ENCODE assay signal across 7 mouse cellular contexts in the genomic region with DNA sequence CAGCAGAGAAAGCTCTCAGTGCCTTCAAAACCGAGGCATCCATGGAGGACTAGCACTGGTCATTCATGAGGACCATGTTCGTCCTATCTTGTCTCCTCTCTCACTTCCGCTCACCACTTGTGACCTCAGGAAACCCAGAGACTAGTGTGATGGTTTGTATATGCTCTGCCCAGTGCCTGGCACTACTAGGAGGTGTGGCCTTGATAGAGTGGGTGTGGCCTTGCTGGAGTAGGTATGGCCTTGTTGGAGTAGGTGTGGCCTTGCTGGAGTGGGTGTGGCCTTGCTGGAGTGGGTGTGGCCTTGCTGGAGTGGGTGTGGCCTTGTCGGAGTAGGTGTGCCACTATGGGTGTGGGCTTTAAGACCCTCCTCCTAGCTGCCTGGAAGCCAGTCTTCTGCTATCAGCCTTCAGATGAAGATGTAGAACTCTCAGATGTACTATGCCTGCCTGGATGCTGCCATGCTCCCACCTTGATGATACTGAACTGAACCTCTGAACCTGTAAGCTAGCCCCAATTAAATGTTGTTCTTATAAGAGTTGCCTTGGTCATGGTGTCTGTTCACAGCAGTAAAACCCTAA.
DNase-seq lines count a peak whose midpoint lies in the region; ATAC-seq and TF ChIP-seq lines count a peak whose summit lies in the region.
"Not testable (repeated sequence)": the region's sequence is repeated elsewhere in the genome, so short reads cannot be mapped to it uniquely, and the experiment has no call there.

No protein-coding gene starts in this region.

- not testable (repeated sequence) for H3K4me3 ChIP-seq in embryonic facial prominence, embryonic 13.5 days; heart, embryonic 11.5 days (ENCODE audit: low read depth, low read length); hindbrain, embryonic 13.5 days; limb, embryonic 10.5 days; liver, embryonic 14.5 days (ENCODE audit: insufficient read depth in 1 of 2, low read depth in 2 of 2, low read length in 2 of 2); midbrain, embryonic 14.5 days (replicated peaks; ENCODE audit: low read depth, low read length); neural tube, embryonic 12.5 days

- TF ChIP-seq CTCF in liver, embryonic 14.5 days (IDR thresholded peaks at IDR 0.05; ENCODE audit: low read depth): not testable (repeated sequence)

- H3K4me2 ChIP-seq in embryonic facial prominence, embryonic 13.5 days; heart, embryonic 11.5 days; hindbrain, embryonic 13.5 days; liver, embryonic 14.5 days (ENCODE audit: low read depth); midbrain, embryonic 14.5 days (ENCODE audit: low read length); neural tube, embryonic 12.5 days (replicated peaks): not testable (repeated sequence)

- 96% methylated on average over 4 of the region's 4 CpGs for WGBS in embryonic facial prominence, embryonic 13.5 days
- WGBS in heart, embryonic 11.5 days (ENCODE audit: insufficient replicate concordance): 88% methylated on average over 4 of the region's 4 CpGs
- 89% methylated on average over 4 of the region's 4 CpGs for WGBS in hindbrain, embryonic 13.5 days
- WGBS in limb, embryonic 10.5 days: 96% methylated on average over 4 of the region's 4 CpGs
- 71% methylated on average over 4 of the region's 4 CpGs for WGBS in liver, embryonic 14.5 days (ENCODE audit: insufficient replicate concordance)
- WGBS in midbrain, embryonic 14.5 days: 88% methylated on average over 4 of the region's 4 CpGs
- WGBS in neural tube, embryonic 12.5 days: 89% methylated on average over 4 of the region's 4 CpGs

- not testable (repeated sequence) for H3K9me3 ChIP-seq in embryonic facial prominence, embryonic 13.5 days; heart, embryonic 11.5 days (replicated peaks; ENCODE audit: control insufficient read depth, low read length); hindbrain, embryonic 13.5 days; limb, embryonic 10.5 days (replicated peaks); liver, embryonic 14.5 days (ENCODE audit: control insufficient read depth, low read length); midbrain, embryonic 14.5 days (ENCODE audit: control insufficient read depth, low read length); neural tube, embryonic 12.5 days

- 0 out of 2 replicates have a peak overlapping the region, but pooled peaks have one; percentile 16 for H3K27ac ChIP-seq in embryonic facial prominence, embryonic 13.5 days
- not testable (repeated sequence) for H3K27ac ChIP-seq in heart, embryonic 11.5 days (ENCODE audit: low read depth, low read length); liver, embryonic 14.5 days
- H3K27ac ChIP-seq in hindbrain, embryonic 13.5 days: peak overlapping the region; percentile 84
- H3K27ac ChIP-seq in limb, embryonic 10.5 days: peak overlapping the region; percentile 14; the same call in 1 of the 2 replicates
- peak overlapping the region; percentile 76 for H3K27ac ChIP-seq in midbrain, embryonic 14.5 days (replicated peaks; ENCODE audit: low read depth, low read length)
- H3K27ac ChIP-seq in neural tube, embryonic 12.5 days: peak overlapping the region; percentile 57; the same call in 1 of the 2 replicates

- TF ChIP-seq EP300 in liver, embryonic 14.5 days (IDR thresholded peaks at IDR 0.05; ENCODE audit: low read depth): not testable (repeated sequence)

- H3K36me3 ChIP-seq in embryonic facial prominence, embryonic 13.5 days; heart, embryonic 11.5 days (ENCODE audit: control insufficient read depth, insufficient read depth, low read length); hindbrain, embryonic 13.5 days; limb, embryonic 10.5 days; liver, embryonic 14.5 days (replicated peaks; ENCODE audit: control insufficient read depth, insufficient read depth, low read depth); midbrain, embryonic 14.5 days (ENCODE audit: control insufficient read depth, insufficient read depth, low read length); neural tube, embryonic 12.5 days: not testable (repeated sequence)

- 0 out of 2 replicates have a peak, but pooled peaks have one; percentile 48 for ATAC-seq in embryonic facial prominence, embryonic 13.5 days (ENCODE audit: insufficient number of reproducible peaks, insufficient read depth, low FRiP score, low TSS enrichment, low read depth)
- ATAC-seq in heart, embryonic 11.5 days (replicated peaks; ENCODE audit: insufficient number of reproducible peaks, low FRiP score, low TSS enrichment): peak; percentile 52; the same call in 1 of the 2 replicates
- not testable (repeated sequence) for ATAC-seq in hindbrain, embryonic 13.5 days (ENCODE audit: low FRiP score); neural tube, embryonic 12.5 days (ENCODE audit: low FRiP score, low read depth)
- peak; percentile 73 for ATAC-seq in liver, embryonic 14.5 days (ENCODE audit: insufficient read depth)
- 0 out of 2 replicates have a peak, but pooled peaks have one; percentile 2 for ATAC-seq in midbrain, embryonic 14.5 days (ENCODE audit: low FRiP score, low TSS enrichment)

- H3K27me3 ChIP-seq in embryonic facial prominence, embryonic 13.5 days; heart, embryonic 11.5 days (ENCODE audit: control insufficient read depth, insufficient read depth, low read length); hindbrain, embryonic 13.5 days; limb, embryonic 10.5 days (ENCODE audit: low read depth, poor library complexity, severe bottlenecking); liver, embryonic 14.5 days (ENCODE audit: control insufficient read depth, insufficient read depth, low read length); midbrain, embryonic 14.5 days (ENCODE audit: control insufficient read depth, insufficient read depth, low read length); neural tube, embryonic 12.5 days (replicated peaks): not testable (repeated sequence)

- peak overlapping the region; percentile 32; the same call in 1 of the 2 replicates for H3K9ac ChIP-seq in embryonic facial prominence, embryonic 13.5 days
- H3K9ac ChIP-seq in heart, embryonic 11.5 days (ENCODE audit: low read depth, low read length); hindbrain, embryonic 13.5 days; liver, embryonic 14.5 days (replicated peaks); midbrain, embryonic 14.5 days (replicated peaks; ENCODE audit: low read length); neural tube, embryonic 12.5 days: not testable (repeated sequence)

- peaks cover 14% of the 10 kb centered on the region for H3K4me1 ChIP-seq in embryonic facial prominence, embryonic 13.5 days
- not testable (repeated sequence) for H3K4me1 ChIP-seq in heart, embryonic 11.5 days (ENCODE audit: control insufficient read depth, insufficient read depth, low read length)
- peaks cover 29% of the 10 kb centered on the region for H3K4me1 ChIP-seq in hindbrain, embryonic 13.5 days (replicated peaks)
- H3K4me1 ChIP-seq in limb, embryonic 10.5 days: peaks cover 27% of the 10 kb centered on the region
- H3K4me1 ChIP-seq in liver, embryonic 14.5 days (replicated peaks; ENCODE audit: control insufficient read depth in 2 of 2, insufficient read depth in 2 of 2, low read length in 1 of 2): peaks cover 4 to 13% of the 10 kb centered on the region in 2 experiments; a peak in 3 of 4 replicates
- H3K4me1 ChIP-seq in midbrain, embryonic 14.5 days (ENCODE audit: control insufficient read depth, insufficient read depth, low read length): peaks cover 22% of the 10 kb centered on the region
- H3K4me1 ChIP-seq in neural tube, embryonic 12.5 days: peaks cover 18% of the 10 kb centered on the region

- DNase-seq in limb, embryonic 10.5 days (ENCODE audit: low spot score); midbrain, embryonic 14.5 days: not testable (repeated sequence)
- peak in 1 of 3 experiments; percentile 24 for DNase-seq in liver, embryonic 14.5 days (ENCODE audit: low read depth in 3 of 3, low spot score in 3 of 3)
